In genomic region chr9:75858939-75859338, GRCm38 (mm10) we compare ENCODE assay signal across 26 mouse cellular contexts.
"Had no signal": no experiment of that assay in that cellular context is flagged by ENCODE, and none has a peak within 500 bp of the region (broad histone marks: within the 10 kb centered on the region; RNA-seq: fewer than 3 reads in every experiment).

No protein-coding gene starts in this region.

- ATAC-seq: hindbrain, embryonic 16.5 days; inflammation-experienced regulatory T-cells, adult 6 months; intestine, embryonic 15.5 days; intestine, postnatal 0 days had no signal

- H3K4me1 ChIP-seq: heart, embryonic 15.5 days; hindbrain, embryonic 10.5 days; hindbrain, embryonic 12.5 days; intestine, embryonic 15.5 days; limb, embryonic 10.5 days; limb, embryonic 12.5 days; liver, embryonic 13.5 days had no signal

- H3K9me3 ChIP-seq: heart, embryonic 10.5 days; heart, embryonic 13.5 days; heart, embryonic 15.5 days; hindbrain, embryonic 10.5 days; hindbrain, embryonic 12.5 days; intestine, embryonic 15.5 days; limb, embryonic 10.5 days; limb, embryonic 12.5 days; liver, embryonic 13.5 days had no signal

- H3K27ac ChIP-seq: heart, embryonic 10.5 days; heart, embryonic 13.5 days; heart, embryonic 15.5 days; hindbrain, embryonic 10.5 days; hindbrain, embryonic 12.5 days; hindbrain, embryonic 14.5 days; intestine, embryonic 15.5 days; layer of hippocampus, adult 2 months; left cerebral cortex, adult 2 months; limb, embryonic 10.5 days; limb, embryonic 12.5 days; liver, embryonic 13.5 days had no signal

- DNase-seq: gastrocnemius, postnatal 10 days; gastrocnemius, postnatal 25 days; heart, postnatal 14 days; heart, postnatal 4 days; kidney, adult 18-20 months; kidney, adult 8-10 months; kidney, postnatal 10 days; kidney, postnatal 25 days; kidney, postnatal 4 days; liver; liver, embryonic 13.5 days had no signal

- H3K36me3 ChIP-seq: heart, embryonic 10.5 days; heart, embryonic 13.5 days; heart, embryonic 15.5 days; hindbrain, embryonic 10.5 days; hindbrain, embryonic 12.5 days; intestine, embryonic 15.5 days; limb, embryonic 10.5 days; limb, embryonic 12.5 days; liver, embryonic 13.5 days had no signal

- H3K27me3 ChIP-seq: heart, embryonic 13.5 days; heart, embryonic 15.5 days; hindbrain, embryonic 12.5 days; intestine, embryonic 15.5 days; limb, embryonic 12.5 days; liver, embryonic 13.5 days had no signal

- H3K9ac ChIP-seq: heart, embryonic 13.5 days; heart, embryonic 15.5 days; hindbrain, embryonic 12.5 days; hindbrain, embryonic 14.5 days; intestine, embryonic 15.5 days; limb, embryonic 12.5 days; liver, embryonic 13.5 days had no signal

- H3K4me3 ChIP-seq: heart, embryonic 10.5 days; heart, embryonic 13.5 days; heart, embryonic 15.5 days; hindbrain, embryonic 10.5 days; hindbrain, embryonic 12.5 days; intestine, embryonic 15.5 days; layer of hippocampus, adult 2 months; left cerebral cortex, adult 2 months; limb, embryonic 10.5 days; limb, embryonic 12.5 days; liver, embryonic 13.5 days had no signal

- H3K4me2 ChIP-seq: heart, embryonic 13.5 days; heart, embryonic 15.5 days; hindbrain, embryonic 12.5 days; hindbrain, embryonic 14.5 days; intestine, embryonic 15.5 days; limb, embryonic 12.5 days; liver, embryonic 11.5 days; liver, embryonic 13.5 days had no signal
